Mouse (Mus musculus) mouse embryonic stem cell (cell line): ENCODE results near the gene Ccrl2.

ENCODE experiments used
- in situ Hi-C, 2 experiments: fragments of 300-500 bp; cut with MboI; formaldehyde crosslinking; loops; 1 replicate in 1 of 2; 3 replicates in 1 of 2; pipeline ENCODE4 v1.14.3; 2019 to 2020; ENCODE audit warnings: low sequenced_read_pairs in 2 of 2, low pct_unique_long_range_greater_than_20kb in 1 of 2, mixed read lengths in 1 of 2; ENCODE audit not compliant: unreplicated experiment in 1 of 2

Gene Ccrl2

DNA sequence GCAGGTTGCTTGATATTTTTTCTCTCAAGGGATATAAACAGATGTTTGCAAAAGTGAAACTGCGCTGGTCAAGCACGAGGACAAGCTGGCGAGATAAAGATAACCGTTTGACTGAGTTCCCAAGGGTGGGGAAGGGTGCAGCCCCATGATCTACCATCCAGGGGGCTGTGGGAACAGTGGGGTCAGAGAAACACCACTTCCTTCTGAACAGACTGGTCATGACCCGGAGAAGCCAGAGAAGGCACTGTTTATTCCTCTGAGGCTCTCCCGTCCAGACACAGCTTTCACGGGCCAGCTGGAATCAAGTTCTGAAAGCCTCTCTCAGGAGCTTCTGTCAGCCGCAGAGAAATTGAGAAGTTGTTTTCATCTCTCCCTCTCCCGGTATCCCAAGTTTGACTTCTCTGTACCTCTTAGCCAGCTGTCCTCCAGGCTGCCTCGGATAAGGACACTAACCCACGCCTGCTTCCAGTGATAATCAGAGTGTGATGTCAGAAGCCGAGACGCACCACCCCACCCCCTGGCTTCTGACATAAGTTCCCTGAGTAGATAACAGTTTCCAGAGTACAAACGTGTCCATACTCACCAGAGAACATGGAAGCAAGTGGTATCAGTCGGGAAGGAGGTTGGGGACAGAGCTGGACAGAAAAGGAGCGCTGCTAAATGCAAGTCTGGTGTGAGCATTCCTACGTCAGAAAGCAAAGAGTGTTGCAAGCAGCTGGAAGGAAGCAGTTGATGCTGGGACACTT, at the start of gene Ccrl2:
TSS of gene Ccrl2 (minus strand) at position 722 of the 746 bp plus-strand sequence.
- in situ Hi-C loops: loop anchor here in 1 of 2 experiments (25.0 kb wide), 1 partner anchor 145 kb away; the partner anchor contains the start of gene Fam240a

GRCm38 (mm10) chr9:111103893-111104292, 46.6 kb upstream of the Ccrl2 start:
- in situ Hi-C loops: no loop called here

DNA sequence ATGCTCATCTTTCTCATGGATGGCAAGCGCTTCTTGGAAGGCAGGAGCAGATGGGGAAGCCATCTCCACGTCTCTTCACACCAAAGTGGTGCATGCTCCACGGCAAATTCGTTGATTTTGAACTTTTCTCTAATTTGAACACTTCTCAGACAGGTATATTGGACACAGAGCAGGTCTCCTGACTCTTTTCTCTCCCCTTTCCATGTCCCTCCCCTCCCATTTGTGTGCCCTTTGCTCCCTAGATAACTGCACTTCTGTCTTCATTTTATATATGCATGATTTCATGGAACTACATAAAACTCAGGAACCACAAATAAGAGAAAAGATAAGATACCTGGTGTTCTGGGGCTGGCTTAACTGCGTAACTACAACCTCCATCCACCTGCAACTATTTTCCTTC, 46.0 kb upstream of the Ccrl2 start:
- in situ Hi-C loops: no loop called here

GRCm38 (mm10) chr9:111100406-111100805, 43.1 kb upstream of the Ccrl2 start:
- in situ Hi-C loops: no loop called here

- in situ Hi-C loops: no loop called here
These were observed 40.2 kb upstream of the Ccrl2 start for GRCm38 (mm10) chr9:111097543-111097942.

DNA sequence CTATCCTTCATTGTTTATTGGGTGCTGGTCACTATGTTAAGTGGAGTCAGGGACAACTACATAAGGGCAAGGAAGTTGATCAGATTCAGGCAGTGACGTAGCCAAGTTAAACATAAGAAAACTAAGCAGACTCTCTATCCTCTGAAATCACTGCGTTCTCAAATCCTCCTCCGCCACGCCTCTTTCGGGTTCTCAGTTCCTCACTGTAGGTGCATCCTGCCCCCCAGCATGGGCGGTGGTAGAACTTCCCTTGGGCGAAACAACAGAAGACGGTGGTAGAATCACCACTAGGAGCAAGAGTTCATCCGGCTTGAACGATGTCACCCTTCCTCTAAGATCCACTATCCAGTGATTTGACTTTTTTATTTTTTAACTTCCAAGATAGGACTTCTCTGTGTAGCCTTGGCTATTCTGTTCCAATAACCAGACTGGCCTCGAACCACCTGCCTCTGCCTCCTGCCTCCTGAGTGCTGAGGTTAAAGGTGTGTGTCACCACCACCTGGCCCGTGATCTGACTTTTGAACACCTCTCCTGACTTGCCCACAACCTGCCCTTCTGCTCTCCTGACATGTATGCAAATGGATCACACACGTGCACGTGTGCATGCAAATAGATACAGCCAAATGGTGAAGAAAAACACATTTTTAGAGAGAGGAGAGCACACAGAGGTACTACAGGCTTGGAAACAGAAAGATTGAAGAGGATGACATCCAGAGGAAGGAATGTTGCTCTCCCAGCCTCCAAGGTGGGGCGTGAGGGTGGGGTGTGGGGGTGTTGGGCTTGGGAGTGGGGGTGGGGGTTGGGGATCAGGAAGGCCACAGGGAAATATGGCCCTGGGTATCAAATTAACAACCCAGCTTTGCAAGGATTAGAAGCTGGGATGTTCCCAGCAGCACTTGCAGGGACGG, 39.4 kb upstream of the Ccrl2 start:
- in situ Hi-C loops: no loop called here

DNA sequence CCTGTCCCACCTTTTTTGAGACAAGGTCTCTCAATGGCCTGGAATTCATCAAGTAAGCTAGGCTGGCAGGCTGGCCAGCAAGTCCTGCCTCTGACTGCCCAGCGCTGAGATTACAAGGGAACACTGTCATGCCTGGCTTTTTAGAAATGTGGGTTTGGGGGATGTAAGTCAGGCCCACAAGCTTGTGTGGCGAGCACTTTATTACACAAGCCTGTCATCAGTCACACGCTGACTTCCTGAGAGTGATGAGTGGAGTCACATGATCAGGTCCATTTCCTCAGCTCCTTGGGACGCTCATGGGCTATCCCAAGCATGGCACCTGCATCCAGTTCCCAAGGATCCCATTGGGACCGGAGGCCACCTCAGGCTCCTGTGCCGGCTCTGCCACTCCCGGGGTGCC, 38.4 kb upstream of the Ccrl2 start:
- in situ Hi-C loops: no loop called here

GRCm38 (mm10) chr9:111094626-111095025, 37.3 kb upstream of the Ccrl2 start:
- in situ Hi-C loops: no loop called here

- in situ Hi-C loops: no loop called here
These were observed 35.8 kb upstream of the Ccrl2 start for GRCm38 (mm10) chr9:111093094-111093493.

- in situ Hi-C loops: no loop called here
These were observed 35.3 kb upstream of the Ccrl2 start for GRCm38 (mm10) chr9:111092657-111093056.

GRCm38 (mm10) chr9:111088886-111089285, 31.6 kb upstream of the Ccrl2 start:
- in situ Hi-C loops: no loop called here

GRCm38 (mm10) chr9:111087960-111088359, 30.6 kb upstream of the Ccrl2 start:
- in situ Hi-C loops: no loop called here

- in situ Hi-C loops: no loop called here
These were observed 29.8 kb upstream of the Ccrl2 start for GRCm38 (mm10) chr9:111086995-111087606.

- in situ Hi-C loops: no loop called here
These were observed 28.8 kb upstream of the Ccrl2 start for GRCm38 (mm10) chr9:111086137-111086536.

DNA sequence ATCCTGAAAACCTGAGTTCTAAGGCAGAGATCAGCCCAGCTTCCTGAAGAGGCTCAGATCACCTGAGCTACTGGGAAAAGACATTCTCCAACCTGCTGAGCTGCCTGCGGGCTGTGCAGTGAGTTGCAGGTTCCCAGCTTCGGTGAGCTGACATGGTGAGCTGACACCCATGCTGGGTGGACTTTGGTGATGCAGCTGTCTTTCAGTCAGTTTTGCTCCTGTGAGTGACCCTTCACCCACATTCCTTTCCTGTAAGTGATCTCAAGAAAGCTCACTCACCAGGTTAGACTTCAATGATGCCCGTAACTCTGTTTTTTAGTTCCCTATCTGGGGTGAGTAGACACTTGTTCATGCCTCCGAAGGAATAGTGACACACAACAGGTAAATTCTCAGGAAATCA, 28.0 kb upstream of the Ccrl2 start:
- in situ Hi-C loops: no loop called here

DNA sequence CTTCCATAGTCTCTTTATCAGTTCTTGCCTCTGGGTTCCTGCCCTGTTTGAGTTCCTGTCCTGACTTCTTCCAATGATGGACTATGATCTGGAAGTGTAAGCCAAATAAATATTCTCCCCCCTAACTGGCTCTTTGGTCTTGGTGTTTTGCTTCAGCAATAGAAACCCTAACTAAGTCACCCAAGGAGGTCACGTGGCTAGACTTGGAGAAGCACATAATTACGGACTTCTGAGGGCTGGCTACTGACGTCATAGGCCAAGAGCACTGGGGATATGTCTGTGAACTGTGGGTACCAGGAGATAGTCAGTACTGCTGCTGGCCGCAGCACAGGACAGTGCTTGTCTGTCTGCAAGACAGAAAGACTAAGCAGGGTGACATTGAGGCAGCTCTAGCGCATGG, 24.4 kb upstream of the Ccrl2 start:
- in situ Hi-C loops: no loop called here

DNA sequence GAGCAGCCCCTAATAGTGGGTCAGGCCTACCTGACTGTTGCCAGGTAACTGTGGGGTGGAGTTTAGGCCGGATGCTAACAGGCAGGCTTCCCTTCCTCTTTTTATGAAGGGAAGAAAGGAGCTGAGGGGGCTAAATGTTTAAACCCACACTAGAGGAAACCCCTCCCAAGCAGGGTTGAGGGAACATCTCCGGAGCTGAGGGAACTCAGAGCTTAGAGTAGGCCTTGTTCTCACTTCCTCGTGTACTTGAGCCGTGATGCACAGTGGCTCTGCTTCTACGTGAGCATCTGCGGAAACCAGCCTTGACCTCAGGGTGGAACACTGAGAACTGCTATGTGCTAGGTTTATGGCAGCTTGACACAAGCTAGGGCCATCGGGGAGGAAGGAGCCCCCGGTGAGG, 23.5 kb upstream of the Ccrl2 start:
- in situ Hi-C loops: no loop called here

- in situ Hi-C loops: loop anchor here in 1 of 2 experiments (10.0 kb wide), 1 partner anchor 173 kb away; no protein-coding TSS in a partner anchor
These were observed 20.4 kb upstream of the Ccrl2 start for GRCm38 (mm10) chr9:111077745-111078144.

GRCm38 (mm10) chr9:111072971-111073370, 15.7 kb upstream of the Ccrl2 start:
- in situ Hi-C loops: loop anchor here (10.0 to 25.0 kb wide), 2 partner anchors 161 to 168 kb away; partner anchors contain the start of gene Fam240a (in 1 of the 2)
